Mouse (Mus musculus) intestine, embryonic 14.5 days (tissue): ENCODE data around the gene Prl2b1. TPM values are rescaled to one million over a fixed set of nuclear protein-coding genes. Genes with fewer than 3 reads are reported as not detected.

Source experiments
- polyA plus RNA-seq: library from polyadenylated mRNA; unstranded; fragments of >200 nt; fragmentation: Nextera tagmentation; extraction: Ambion mirVana; gene quantifications from 2 replicates; pipeline ENCODE4 v1.2.1, GENCODE M21; 2014

Prl2b1 gene
- polyA plus RNA-seq, 1 experiment from 2014 or later: not detected

Other genes with a start within 250 kb of the Prl2b1 start
- gene Prl3d3, start 234.1 kb downstream of the Prl2b1 start, polyA plus RNA-seq: not detected in 2 replicates
- gene Prl3c1, start 194.2 kb downstream of the Prl2b1 start, polyA plus RNA-seq: not detected in 2 replicates
- gene Prl3b1, start 149.0 kb downstream of the Prl2b1 start, polyA plus RNA-seq: 0.20 TPM in 1 of 2 replicates, not detected in the other
- not detected in 2 replicates for gene Prl3a1, start 131.4 kb downstream of the Prl2b1 start, polyA plus RNA-seq
- not detected in 2 replicates for gene Prl6a1, start 78.2 kb downstream of the Prl2b1 start, polyA plus RNA-seq
- not detected in 2 replicates for gene Prl8a2, start 45.2 kb downstream of the Prl2b1 start, polyA plus RNA-seq
- gene Prl8a6, start 47.8 kb upstream of the Prl2b1 start, polyA plus RNA-seq: not detected in 2 replicates
- gene Prl8a8, start 122.4 kb upstream of the Prl2b1 start, polyA plus RNA-seq: not detected in 2 replicates
- gene Prl8a9, start 173.8 kb upstream of the Prl2b1 start, polyA plus RNA-seq: not detected in 2 replicates
- not detected in 2 replicates for gene Prl8a1, start 191.3 kb upstream of the Prl2b1 start, polyA plus RNA-seq
- not detected in 2 replicates for gene Prl7b1, start 219.7 kb upstream of the Prl2b1 start, polyA plus RNA-seq